Mouse (Mus musculus) ES-E14 (cell line): ENCODE measurements around the gene Stat2.

Experiments used
- ZC3H11A ChIP-seq: IDR thresholded peaks from 2 replicates; pipeline ENCODE4 v1.6.1; 2012; ENCODE audit warnings: low read depth, mild to moderate bottlenecking, inconsistent platforms, low read length, borderline replicate concordance
- ZNF384 ChIP-seq: IDR thresholded peaks from 2 replicates; pipeline ENCODE4 v1.6.1; 2012; ENCODE audit warnings: low read depth, low read length, inconsistent platforms

- no peak for TF ChIP-seq ZNF384
- no peak for TF ChIP-seq ZC3H11A
These were observed 1.5 kb downstream of the Stat2 start for GRCm38 (mm10) chr10:128271883-128272282.
